In the genomic region with DNA sequence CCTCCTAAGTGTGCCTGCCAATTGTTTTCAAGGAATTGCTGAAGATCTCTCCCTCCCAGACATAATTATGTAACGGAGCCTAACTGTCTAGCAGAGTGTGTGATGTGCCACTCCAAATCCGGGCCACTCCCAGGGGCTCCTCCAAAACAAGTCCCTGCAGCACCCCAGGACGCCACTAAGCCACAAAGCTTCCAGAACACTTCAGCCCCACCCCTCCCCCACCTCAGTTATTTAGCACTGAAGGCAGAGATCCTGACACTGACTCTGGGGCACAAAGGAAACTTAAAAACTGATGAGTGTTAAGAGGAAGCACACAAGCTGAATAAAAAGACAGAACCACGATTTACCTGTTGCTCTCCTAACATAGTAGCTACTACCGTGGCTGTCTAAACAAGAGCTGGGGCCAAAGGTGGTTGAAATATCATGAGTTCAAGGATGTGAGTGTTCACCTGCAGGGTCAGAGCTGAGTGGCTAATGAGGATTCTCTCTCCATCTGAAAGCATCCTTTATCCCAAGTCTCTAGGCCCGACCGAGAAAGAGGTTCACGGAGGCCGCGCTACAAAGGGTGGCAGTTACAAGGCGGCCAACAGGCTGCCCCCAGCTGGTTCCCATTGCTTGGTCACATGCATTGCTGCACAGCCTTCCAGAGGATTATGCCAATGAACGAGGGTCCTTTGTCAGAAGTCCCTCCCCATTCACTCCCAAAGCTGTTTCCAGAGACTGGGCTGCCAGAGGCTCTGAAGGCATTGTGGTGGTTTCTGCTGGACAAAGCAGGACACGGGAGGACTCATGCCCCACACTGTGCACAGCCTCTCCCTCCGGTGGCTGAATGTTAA, we compare ENCODE assay signal across 8 mouse cellular contexts. TPM values are rescaled to one million over a fixed set of nuclear protein-coding genes. Genes with fewer than 3 reads are reported as not detected.
DNase-seq lines count a peak whose midpoint lies in the region; ATAC-seq lines count a peak whose summit lies in the region.

No protein-coding gene starts in this region.

- H3K27me3 ChIP-seq in limb, embryonic 11.5 days (ENCODE audit: control insufficient read depth, insufficient read depth, low read length) = no peaks in the 10 kb centered on the region

- ATAC-seq in limb, embryonic 11.5 days (ENCODE audit: insufficient number of reproducible peaks, low FRiP score, low TSS enrichment, low read depth) = peak; percentile 66
- no peak for ATAC-seq in erythroblast, adult 5-6 weeks (replicated peaks; ENCODE audit: low FRiP score, poor library complexity, severe bottlenecking)

- DNase-seq in cerebellum, adult 9-11 months = peak; percentile 9
- DNase-seq in cerebellum, adult 9-10 months = no peak
- peak; percentile 61 to 68 for DNase-seq in right cerebral cortex, postnatal 10 days (ENCODE audit: low spot score in 2 of 2)
- no peak for DNase-seq in right cerebral cortex, adult 18-20 months
- DNase-seq in limb, embryonic 11.5 days (ENCODE audit: low spot score) = peak; percentile 68
- peak; percentile 91 for DNase-seq in retina, postnatal 1 day
- no peak for DNase-seq in adrenal gland, adult 18-20 months (ENCODE audit: low spot score in 2 of 2)

- H3K9ac ChIP-seq in limb, embryonic 11.5 days (ENCODE audit: low read length) = peak overlapping the region; percentile 28; the same call in 1 of the 2 replicates

- peak overlapping the region; percentile 26; the same call in 1 of the 2 replicates for H3K4me2 ChIP-seq in limb, embryonic 11.5 days (ENCODE audit: low read depth, severe bottlenecking)

- H3K4me1 ChIP-seq in limb, embryonic 11.5 days (ENCODE audit: control insufficient read depth, insufficient read depth, low read length) = peaks cover 8% of the 10 kb centered on the region

- no peaks in the 10 kb centered on the region for H3K36me3 ChIP-seq in limb, embryonic 11.5 days (ENCODE audit: control insufficient read depth, insufficient read depth, low read length)

- H3K4me3 ChIP-seq in limb, embryonic 11.5 days (ENCODE audit: low read depth, low read length) = no peak overlapping the region

- H3K27ac ChIP-seq in limb, embryonic 11.5 days (replicated peaks; ENCODE audit: low read depth, low read length) = no peak overlapping the region

- H3K9me3 ChIP-seq in limb, embryonic 11.5 days (ENCODE audit: control insufficient read depth, low read length) = no peaks in the 10 kb centered on the region

- 14% methylated on average over 14 of the region's 14 CpGs for WGBS in limb, embryonic 11.5 days

RNA-seq across cellular contexts. Expression of a gene that starts 19.0 kb away (rescaled TPM):
- 102 and 106 TPM in 2 replicates for polyA plus RNA-seq in limb, embryonic 11.5 days (2014; fragmentation: Nextera tagmentation; extraction: Ambion mirVana)
- total RNA-seq in adrenal gland, adult 18-20 months (2021) = 10 to 100 TPM; 42.5 to 58.2 TPM
- total RNA-seq in erythroblast, adult 5-6 weeks (2015; ENCODE audit: low replicate concordance) = 4.2 and 7.5 TPM in 2 replicates
- 2.0 and 4.3 TPM in 2 replicates for total RNA-seq in erythroblast, adult 5-6 weeks (2017; ENCODE audit: low replicate concordance)

Comparison
In these comparisons a context has a peak if more than half of its experiments do, and no peak if none do; other contexts are left out.
1. DNase-seq: peak in cerebellum, adult 9-11 months (single experiment), right cerebral cortex, postnatal 10 days (2 of 2), limb, embryonic 11.5 days (single experiment) and retina, postnatal 1 day (single experiment); none in cerebellum, adult 9-10 months (single experiment), right cerebral cortex, adult 18-20 months (single experiment) and adrenal gland, adult 18-20 months (0 of 2).
2. RNA of a gene that starts 19.0 kb away (total RNA-seq): 42.5 to 58.2 TPM in adrenal gland, adult 18-20 months; 2.0 to 7.5 TPM in erythroblast, adult 5-6 weeks; every median in the first group is over 4 times any median in the second.